Mouse (Mus musculus): ENCODE results near the gene Sox5. TPM values are rescaled to one million over a fixed set of nuclear protein-coding genes. Genes with fewer than 3 reads are reported as not detected.

The Sox5 gene
- polyA plus RNA-seq, 1 experiment from 2014 or later: 17.2 TPM

DNA sequence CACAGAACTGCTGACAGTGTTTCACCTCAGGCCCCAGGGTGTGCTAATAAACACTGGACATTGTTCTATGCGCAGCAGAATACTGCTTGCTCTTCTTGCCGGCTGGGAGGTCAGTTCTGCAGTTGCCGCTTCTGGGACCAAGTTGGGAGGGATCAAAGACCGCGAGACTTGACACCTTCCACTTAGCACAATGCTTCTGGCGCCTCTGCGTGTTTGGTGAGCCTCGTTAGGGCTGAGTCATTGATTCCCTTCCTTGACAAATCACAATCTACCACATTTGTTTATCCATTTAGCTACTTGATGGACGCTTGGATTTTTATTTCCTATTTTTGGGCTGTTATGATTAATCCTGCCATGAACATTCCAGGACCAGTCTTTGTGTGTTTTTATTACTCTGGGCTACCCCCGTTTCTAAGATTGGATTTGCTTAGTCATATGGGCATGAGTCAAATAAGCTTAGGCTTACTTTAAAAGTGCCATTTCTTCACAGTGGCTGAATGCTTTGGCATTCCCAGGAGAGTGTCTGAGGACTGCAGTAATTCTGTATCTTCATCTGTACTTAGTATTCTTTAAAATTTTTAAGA is 865.5 kb downstream of the Sox5 start:
- Histone ChIP-seq H3K4me3 (ENCODE audit: low read depth, low read length) (no peak overlapping the region), H3K36me3 (ENCODE audit: control insufficient read depth, insufficient read depth, low read length) (no peaks in the 10 kb centered on the region), H3K4me2 (ENCODE audit: low read length) (no peak overlapping the region), H3K27me3 (replicated peaks; ENCODE audit: control insufficient read depth, insufficient read depth, low read length) (no peaks in the 10 kb centered on the region), H3K4me1 (replicated peaks; ENCODE audit: control insufficient read depth, insufficient read depth, low read length) (no peaks in the 10 kb centered on the region), H3K27ac (ENCODE audit: low read depth) (no peak overlapping the region), H3K9me3 (ENCODE audit: control insufficient read depth, low read length) (no peaks in the 10 kb centered on the region), H3K9ac (ENCODE audit: low read length) (no peak overlapping the region)
- WGBS: 60% methylated on average over 10 of the region's 10 CpGs
- DNase-seq (ENCODE audit: low spot score): no peak
- ATAC-seq (replicated peaks; ENCODE audit: low FRiP score, low TSS enrichment, low read depth): no peak

GRCm38 (mm10) chr6:143915686-143916085 is 866.1 kb downstream of the Sox5 start:
- ATAC-seq (replicated peaks; ENCODE audit: low FRiP score, low TSS enrichment, low read depth) (no peak), DNase-seq (ENCODE audit: low spot score) (no peak)
- no peak overlapping the region for H3K9ac ChIP-seq (ENCODE audit: low read length)
- no peaks in the 10 kb centered on the region for H3K36me3 ChIP-seq (ENCODE audit: control insufficient read depth, insufficient read depth, low read length)
- no peak overlapping the region for H3K4me3 ChIP-seq (ENCODE audit: low read depth, low read length)
- 84% methylated on average over 3 of the region's 3 CpGs for WGBS
- H3K4me2 ChIP-seq (ENCODE audit: low read length): no peak overlapping the region
- no peak overlapping the region for H3K27ac ChIP-seq (ENCODE audit: low read depth)
- no peaks in the 10 kb centered on the region for H3K27me3 ChIP-seq (replicated peaks; ENCODE audit: control insufficient read depth, insufficient read depth, low read length)
- no peaks in the 10 kb centered on the region for H3K4me1 ChIP-seq (replicated peaks; ENCODE audit: control insufficient read depth, insufficient read depth, low read length)
- H3K9me3 ChIP-seq (ENCODE audit: control insufficient read depth, low read length): no peaks in the 10 kb centered on the region

DNA sequence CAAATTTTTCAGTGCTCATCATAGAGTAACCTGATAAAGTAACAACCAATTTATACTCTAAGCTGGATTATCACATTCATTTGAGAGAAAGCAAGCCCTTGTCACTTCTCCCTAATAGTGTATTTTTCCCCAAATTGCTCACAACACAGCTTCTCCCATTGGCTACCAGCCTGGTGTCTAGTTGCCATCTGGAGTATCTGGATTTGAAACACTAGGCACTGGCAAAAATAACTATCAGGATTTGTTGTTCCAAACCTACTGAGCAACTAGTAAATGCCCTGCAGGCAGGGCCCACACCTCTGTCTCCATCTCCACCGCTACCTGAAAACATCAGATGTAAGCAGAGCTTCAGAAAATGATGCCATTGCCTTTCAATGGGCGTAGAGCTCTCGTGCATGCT is 869.5 kb downstream of the Sox5 start:
- H3K4me2 ChIP-seq (ENCODE audit: low read length): no peak overlapping the region
- H3K9me3 ChIP-seq (ENCODE audit: control insufficient read depth, low read length): no peaks in the 10 kb centered on the region
- H3K27me3 ChIP-seq (replicated peaks; ENCODE audit: control insufficient read depth, insufficient read depth, low read length): no peaks in the 10 kb centered on the region
- ATAC-seq (replicated peaks; ENCODE audit: low FRiP score, low TSS enrichment, low read depth) (no peak), DNase-seq (ENCODE audit: low spot score) (no peak)
- no peaks in the 10 kb centered on the region for H3K36me3 ChIP-seq (ENCODE audit: control insufficient read depth, insufficient read depth, low read length)
- H3K9ac ChIP-seq (ENCODE audit: low read length): no peak overlapping the region
- H3K27ac ChIP-seq (ENCODE audit: low read depth): no peak overlapping the region
- no peak overlapping the region for H3K4me3 ChIP-seq (ENCODE audit: low read depth, low read length)
- 92% methylated on average over 3 of the region's 3 CpGs for WGBS
- H3K4me1 ChIP-seq (replicated peaks; ENCODE audit: control insufficient read depth, insufficient read depth, low read length): no peaks in the 10 kb centered on the region

DNA sequence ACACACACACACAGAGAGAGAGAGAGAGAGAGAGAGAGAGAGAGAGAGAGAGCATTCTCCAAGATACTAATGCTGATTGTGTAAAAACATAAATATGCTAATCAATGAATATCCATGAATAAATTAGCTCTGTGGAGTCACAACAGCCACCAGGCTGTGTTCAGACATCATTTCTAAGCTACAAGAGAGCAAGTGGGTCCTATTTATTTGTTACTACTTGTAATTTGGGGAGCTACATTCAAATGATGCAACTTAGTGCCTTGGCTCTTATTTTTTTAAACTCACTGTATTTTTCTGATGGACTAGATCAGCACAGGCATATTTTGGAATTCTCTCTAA is 877.1 kb downstream of the Sox5 start:
- Histone ChIP-seq H3K27ac (ENCODE audit: low read depth) (no peak overlapping the region), H3K27me3 (replicated peaks; ENCODE audit: control insufficient read depth, insufficient read depth, low read length) (no peaks in the 10 kb centered on the region), H3K4me3 (ENCODE audit: low read depth, low read length) (no peak overlapping the region), H3K36me3 (ENCODE audit: control insufficient read depth, insufficient read depth, low read length) (no peaks in the 10 kb centered on the region), H3K9me3 (ENCODE audit: control insufficient read depth, low read length) (no peaks in the 10 kb centered on the region), H3K4me1 (replicated peaks; ENCODE audit: control insufficient read depth, insufficient read depth, low read length) (no peaks in the 10 kb centered on the region), H3K9ac (ENCODE audit: low read length) (no peak overlapping the region), H3K4me2 (ENCODE audit: low read length) (no peak overlapping the region)
- DNase-seq (ENCODE audit: low spot score) (no peak), ATAC-seq (replicated peaks; ENCODE audit: low FRiP score, low TSS enrichment, low read depth) (no peak)

DNA sequence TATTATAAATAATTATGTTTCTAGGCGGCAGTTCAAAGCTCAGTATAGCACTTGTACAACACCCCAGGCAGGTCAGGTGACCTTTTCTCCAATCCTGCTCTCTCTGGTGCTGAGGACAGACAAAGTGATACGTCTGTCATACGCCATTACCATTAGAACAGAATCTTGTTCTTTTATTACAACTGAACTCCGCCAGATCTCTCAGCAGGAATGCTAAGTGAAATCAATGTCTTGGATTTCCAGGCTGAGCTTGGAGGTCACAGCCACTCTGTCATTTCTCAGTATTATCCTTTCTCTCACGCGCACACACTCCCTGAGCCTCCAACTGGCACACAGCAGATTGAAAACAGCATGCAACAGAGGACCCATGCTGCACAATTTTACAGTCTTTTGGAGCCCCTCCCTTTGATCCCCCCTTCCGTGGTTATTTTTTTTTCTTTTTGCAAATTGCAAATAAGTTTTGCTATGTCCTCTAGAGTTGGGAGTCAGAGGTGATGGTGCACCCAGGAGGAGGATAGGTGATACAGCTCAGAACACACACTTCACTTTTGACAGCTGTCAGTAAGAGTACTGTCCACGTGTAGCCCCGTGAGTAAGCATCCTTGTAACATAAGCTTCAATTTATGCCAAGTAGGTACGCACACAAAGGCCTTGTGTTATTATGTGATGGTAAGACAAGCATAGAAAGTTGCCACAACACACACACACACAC is 877.6 kb downstream of the Sox5 start:
- Histone ChIP-seq H3K4me2 (ENCODE audit: low read length) (no peak overlapping the region), H3K27me3 (replicated peaks; ENCODE audit: control insufficient read depth, insufficient read depth, low read length) (no peaks in the 10 kb centered on the region), H3K9me3 (ENCODE audit: control insufficient read depth, low read length) (no peaks in the 10 kb centered on the region), H3K4me3 (ENCODE audit: low read depth, low read length) (no peak overlapping the region), H3K36me3 (ENCODE audit: control insufficient read depth, insufficient read depth, low read length) (no peaks in the 10 kb centered on the region), H3K9ac (ENCODE audit: low read length) (no peak overlapping the region), H3K4me1 (replicated peaks; ENCODE audit: control insufficient read depth, insufficient read depth, low read length) (no peaks in the 10 kb centered on the region), H3K27ac (ENCODE audit: low read depth) (no peak overlapping the region)
- DNase-seq (ENCODE audit: low spot score) (no peak), ATAC-seq (replicated peaks; ENCODE audit: low FRiP score, low TSS enrichment, low read depth) (no peak)
- 74% methylated on average over 10 of the region's 10 CpGs for WGBS

DNA sequence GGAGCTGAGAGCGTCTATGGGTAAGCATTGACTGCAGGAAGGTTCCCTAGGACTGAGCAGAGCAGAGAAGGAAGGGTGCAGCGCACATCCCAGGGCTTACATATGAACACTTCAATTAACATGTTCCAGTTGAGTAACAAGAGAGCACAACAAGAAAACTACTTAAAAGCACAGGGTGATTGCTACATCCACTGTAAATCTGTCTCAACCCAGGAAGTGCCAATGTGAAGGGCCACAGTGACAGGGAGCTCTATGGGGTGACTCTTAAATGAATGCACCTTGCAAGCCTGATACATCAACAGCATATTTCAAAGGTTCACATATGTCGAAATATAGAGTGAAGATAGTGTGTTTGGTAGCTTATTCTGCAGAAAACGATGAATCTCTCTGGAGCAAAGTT is 880.9 kb downstream of the Sox5 start:
- Histone ChIP-seq H3K36me3 (ENCODE audit: control insufficient read depth, insufficient read depth, low read length) (no peaks in the 10 kb centered on the region), H3K27me3 (replicated peaks; ENCODE audit: control insufficient read depth, insufficient read depth, low read length) (no peaks in the 10 kb centered on the region), H3K27ac (ENCODE audit: low read depth) (no peak overlapping the region), H3K4me3 (ENCODE audit: low read depth, low read length) (no peak overlapping the region), H3K4me1 (replicated peaks; ENCODE audit: control insufficient read depth, insufficient read depth, low read length) (no peaks in the 10 kb centered on the region; the same call in 1 of the 2 replicates), H3K9me3 (ENCODE audit: control insufficient read depth, low read length) (no peaks in the 10 kb centered on the region), H3K4me2 (ENCODE audit: low read length) (no peak overlapping the region), H3K9ac (ENCODE audit: low read length) (no peak overlapping the region)
- ATAC-seq (replicated peaks; ENCODE audit: low FRiP score, low TSS enrichment, low read depth): no peak
- no peak for DNase-seq (ENCODE audit: low spot score)
- 86% methylated on average over 4 of the region's 4 CpGs for WGBS

GRCm38 (mm10) chr6:143895092-143895491 is 886.7 kb downstream of the Sox5 start:
- H3K4me1 ChIP-seq (replicated peaks; ENCODE audit: control insufficient read depth, insufficient read depth, low read length): no peaks in the 10 kb centered on the region; the same call in 1 of the 2 replicates
- DNase-seq (ENCODE audit: low spot score) (no peak), ATAC-seq (replicated peaks; ENCODE audit: low FRiP score, low TSS enrichment, low read depth) (no peak)
- H3K27me3 ChIP-seq (replicated peaks; ENCODE audit: control insufficient read depth, insufficient read depth, low read length): no peaks in the 10 kb centered on the region
- H3K27ac ChIP-seq (ENCODE audit: low read depth): no peak overlapping the region
- H3K9me3 ChIP-seq (ENCODE audit: control insufficient read depth, low read length): no peaks in the 10 kb centered on the region
- H3K9ac ChIP-seq (ENCODE audit: low read length): no peak overlapping the region
- 90% methylated on average over 6 of the region's 6 CpGs for WGBS
- no peaks in the 10 kb centered on the region for H3K36me3 ChIP-seq (ENCODE audit: control insufficient read depth, insufficient read depth, low read length)
- no peak overlapping the region for H3K4me3 ChIP-seq (ENCODE audit: low read depth, low read length)
- H3K4me2 ChIP-seq (ENCODE audit: low read length): no peak overlapping the region

DNA sequence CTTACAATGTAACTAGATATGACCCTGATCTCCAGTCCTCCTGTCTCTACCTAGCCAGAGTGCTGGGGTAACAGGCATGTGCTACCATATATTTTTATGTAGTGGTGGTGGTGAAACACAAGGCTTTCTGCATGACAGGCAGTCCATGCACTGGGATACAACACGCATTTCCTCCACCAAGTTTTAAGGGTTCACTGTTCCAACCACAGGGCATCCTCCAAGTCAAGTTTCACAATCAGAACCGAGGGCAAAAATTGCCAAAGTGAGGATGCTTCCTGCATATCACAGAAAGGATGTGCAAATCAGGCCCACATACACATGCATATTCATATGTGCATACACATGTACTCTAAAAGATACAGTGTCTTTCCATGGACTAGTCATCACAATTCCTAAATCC is 888.9 kb downstream of the Sox5 start:
- H3K4me1 ChIP-seq (replicated peaks; ENCODE audit: control insufficient read depth, insufficient read depth, low read length): no peaks in the 10 kb centered on the region; the same call in 1 of the 2 replicates
- DNase-seq (ENCODE audit: low spot score): no peak
- H3K4me2 ChIP-seq (ENCODE audit: low read length): no peak overlapping the region
- H3K36me3 ChIP-seq (ENCODE audit: control insufficient read depth, insufficient read depth, low read length): no peaks in the 10 kb centered on the region
- no peak for ATAC-seq (replicated peaks; ENCODE audit: low FRiP score, low TSS enrichment, low read depth)
- no peaks in the 10 kb centered on the region for H3K27me3 ChIP-seq (replicated peaks; ENCODE audit: control insufficient read depth, insufficient read depth, low read length)
- H3K27ac ChIP-seq (ENCODE audit: low read depth): no peak overlapping the region
- no peaks in the 10 kb centered on the region for H3K9me3 ChIP-seq (ENCODE audit: control insufficient read depth, low read length)
- H3K4me3 ChIP-seq (ENCODE audit: low read depth, low read length): no peak overlapping the region
- H3K9ac ChIP-seq (ENCODE audit: low read length): no peak overlapping the region
- WGBS: 81% methylated on average over 2 of the region's 2 CpGs

- Histone ChIP-seq H3K27me3 (replicated peaks; ENCODE audit: control insufficient read depth, insufficient read depth, low read length) (no peaks in the 10 kb centered on the region), H3K9ac (ENCODE audit: low read length) (no peak overlapping the region), H3K4me2 (ENCODE audit: low read length) (no peak overlapping the region), H3K36me3 (ENCODE audit: control insufficient read depth, insufficient read depth, low read length) (no peaks in the 10 kb centered on the region), H3K4me1 (replicated peaks; ENCODE audit: control insufficient read depth, insufficient read depth, low read length) (no peaks in the 10 kb centered on the region; the same call in 1 of the 2 replicates), H3K9me3 (ENCODE audit: control insufficient read depth, low read length) (no peaks in the 10 kb centered on the region), H3K4me3 (ENCODE audit: low read depth, low read length) (no peak overlapping the region), H3K27ac (ENCODE audit: low read depth) (no peak overlapping the region)
- ATAC-seq (replicated peaks; ENCODE audit: low FRiP score, low TSS enrichment, low read depth) (no peak), DNase-seq (ENCODE audit: low spot score) (no peak)
- 65% methylated on average over 7 of the region's 7 CpGs for WGBS
These were observed 893.2 kb downstream of the Sox5 start for GRCm38 (mm10) chr6:143888556-143888955.

Measured in intestine, embryonic 14.5 days (tissue).